Mouse (Mus musculus): ENCODE measurements at regions not wholly inside any gene's neighbourhood (a gene's known extent, or its start where the extent isn't known, plus 50 kb on each side); places are given as distances from the start of the nearest gene placed in this dataset.

- DNase-seq (ENCODE audit: low read depth, low spot score): no peak
Measured at GRCm38 (mm10) chr1:190309831-190310230, 139.3 kb upstream of the Prox1 start.

GRCm38 (mm10) chr1:190307751-190308150 lies 137.2 kb upstream of the Prox1 start:
- no peak for DNase-seq (ENCODE audit: low read depth, low spot score)

- DNase-seq (ENCODE audit: low read depth, low spot score): no peak
Measured at GRCm38 (mm10) chr1:190297666-190298327, 127.3 kb upstream of the Prox1 start.

GRCm38 (mm10) chr1:190290061-190290460 lies 119.5 kb upstream of the Prox1 start:
- no peak for DNase-seq (ENCODE audit: low read depth, low spot score)

GRCm38 (mm10) chr1:190286481-190287145 lies 116.1 kb upstream of the Prox1 start:
- no peak for DNase-seq (ENCODE audit: low read depth, low spot score)

GRCm38 (mm10) chr1:190285636-190286035 lies 115.1 kb upstream of the Prox1 start:
- no peak for DNase-seq (ENCODE audit: low read depth, low spot score)

- DNase-seq (ENCODE audit: low read depth, low spot score): no peak
Measured at GRCm38 (mm10) chr1:190285049-190285448, 114.5 kb upstream of the Prox1 start.

- DNase-seq (ENCODE audit: low read depth, low spot score): no peak
Measured at GRCm38 (mm10) chr1:190284138-190284537, 113.6 kb upstream of the Prox1 start.

- no peak for DNase-seq (ENCODE audit: low read depth, low spot score)
Measured at GRCm38 (mm10) chr1:190280081-190280858, 109.8 kb upstream of the Prox1 start.

- no peak for DNase-seq (ENCODE audit: low read depth, low spot score)
Measured at GRCm38 (mm10) chr1:190274911-190275310, 104.4 kb upstream of the Prox1 start.

- DNase-seq (ENCODE audit: low read depth, low spot score): no peak
Measured at GRCm38 (mm10) chr1:190270784-190271385, 100.4 kb upstream of the Prox1 start.

GRCm38 (mm10) chr1:190269181-190269580 lies 98.7 kb upstream of the Prox1 start:
- no peak for DNase-seq (ENCODE audit: low read depth, low spot score)

- no peak for DNase-seq (ENCODE audit: low read depth, low spot score)
Measured at GRCm38 (mm10) chr1:190265085-190265780, 94.7 kb upstream of the Prox1 start.

- DNase-seq (ENCODE audit: low read depth, low spot score): no peak
Measured at GRCm38 (mm10) chr1:190264501-190264900, 94.0 kb upstream of the Prox1 start.

- no peak for DNase-seq (ENCODE audit: low read depth, low spot score)
Measured at GRCm38 (mm10) chr1:190263620-190264019, 93.1 kb upstream of the Prox1 start.

GRCm38 (mm10) chr1:190259576-190259975 lies 89.1 kb upstream of the Prox1 start:
- DNase-seq (ENCODE audit: low read depth, low spot score): no peak

GRCm38 (mm10) chr1:190250574-190251246 lies 80.2 kb upstream of the Prox1 start:
- no peak for DNase-seq (ENCODE audit: low read depth, low spot score)

- DNase-seq (ENCODE audit: low read depth, low spot score): no peak
Measured at GRCm38 (mm10) chr1:190242526-190242925, 72.0 kb upstream of the Prox1 start.

GRCm38 (mm10) chr1:190239796-190240195 lies 69.3 kb upstream of the Prox1 start:
- DNase-seq (ENCODE audit: low read depth, low spot score): no peak

GRCm38 (mm10) chr1:190230866-190231265 lies 60.4 kb upstream of the Prox1 start:
- no peak for DNase-seq (ENCODE audit: low read depth, low spot score)

GRCm38 (mm10) chr1:190220417-190220816 lies 49.9 kb upstream of the Prox1 start:
- DNase-seq (ENCODE audit: low read depth, low spot score): no peak

All from R1 (cell line).